Mouse (Mus musculus) embryonic stem cell, embryonic (primary cell): Measurements from ENCODE around the gene Tmem151a.

Source experiments
- CTCF ChIA-PET, 4 experiments: fragments of 300-600 bp in 2 of 4; fragments of 350-600 bp in 2 of 4; sonication (Branson Sonifier 250); formaldehyde crosslinking; loops; one replicate each; lab custom pipeline; 2022; ENCODE audit warnings: inconsistent platforms in 2 of 4; lab: Charles Lee
- POLR2A ChIA-PET, 4 experiments: fragments of 300-600 bp in 2 of 4; fragments of 350-600 bp in 2 of 4; sonication (Branson Sonifier 250); formaldehyde crosslinking; loops; one replicate each; lab custom pipeline; 2022; ENCODE audit warnings: antibody characterized with exemption in 4 of 4, inconsistent platforms in 1 of 4; lab: Charles Lee

The Tmem151a gene

GRCm38 (mm10) chr19:5106074-5106473 is 20.7 kb upstream of the Tmem151a start:
- ChIA-PET CTCF (interaction anchor here in 2 of 4 experiments (1.0 to 4.2 kb wide), 5 partner anchors 12 to 56 kb away, joined by 3 to 45 read pairs (median 5); partner anchors contain the start of genes Klc2 (in 1 of the 2), Rin1 (in 1 of the 2) and Yif1a (in 1 of the 2)), POLR2A (interaction anchor here in 3 of 4 experiments (0.6 to 5.4 kb wide), 17 partner anchors 9 to 1260 kb away, joined by 3 to 29 read pairs (median 4); partner anchors contain the start of genes Klc2 (in 2 of the 3) and Yif1a (in 2 of the 3))

GRCm38 (mm10) chr19:5098363-5099143 is 13.2 kb upstream of the Tmem151a start, which contains the start of gene Cnih2:
Gene Cnih2 (minus strand): TSS chr19:5098521.
- POLR2A ChIA-PET: interaction anchor here in 3 of 4 experiments (0.5 to 1.7 kb wide), 11 partner anchors 10 to 359 kb away, joined by 3 to 7 read pairs (median 4); partner anchors contain the start of genes Klc2 (in 1 of the 3), Tmem151a (in 1 of the 3) and Yif1a (in 1 of the 3)
- CTCF ChIA-PET: interaction anchor here in 1 of 4 experiments (1.0 to 1.3 kb wide), 3 partner anchors 18 to 44 kb away, joined by 3 to 4 read pairs (median 4); no protein-coding TSS in a partner anchor

- CTCF ChIA-PET: interaction anchor here in 2 of 4 experiments (0.6 to 1.5 kb wide), 3 partner anchors 9 to 20 kb away, joined by 3 to 5 read pairs (median 3); partner anchors contain the start of gene Yif1a (in 1 of the 2)
- POLR2A ChIA-PET: interaction anchor here in 3 of 4 experiments (0.6 to 2.0 kb wide), 12 partner anchors 9 to 587 kb away, joined by 3 to 7 read pairs (median 4); partner anchors contain the start of genes Yif1a (in 2 of the 3) and Rab1b (in 1 of the 3)
Observed at GRCm38 (mm10) chr19:5097521-5098362, 12.4 kb upstream of the Tmem151a start.

- CTCF ChIA-PET: interaction anchor here in 2 of 4 experiments (0.5 to 1.6 kb wide), 9 partner anchors 8 to 536 kb away, joined by 3 to 6 read pairs (median 4); partner anchors contain the start of genes Klc2 (in 1 of the 2) and Yif1a (in 1 of the 2)
- POLR2A ChIA-PET: interaction anchor here (0.6 to 4.6 kb wide), 21 partner anchors 8 to 399 kb away, joined by 3 to 29 read pairs (median 4); partner anchors contain the start of genes Klc2 (in 2 of the 4), Rab1b (in 2 of the 4) and Yif1a (in 1 of the 4)
Observed at GRCm38 (mm10) chr19:5095887-5096474, 10.7 kb upstream of the Tmem151a start.

DNA sequence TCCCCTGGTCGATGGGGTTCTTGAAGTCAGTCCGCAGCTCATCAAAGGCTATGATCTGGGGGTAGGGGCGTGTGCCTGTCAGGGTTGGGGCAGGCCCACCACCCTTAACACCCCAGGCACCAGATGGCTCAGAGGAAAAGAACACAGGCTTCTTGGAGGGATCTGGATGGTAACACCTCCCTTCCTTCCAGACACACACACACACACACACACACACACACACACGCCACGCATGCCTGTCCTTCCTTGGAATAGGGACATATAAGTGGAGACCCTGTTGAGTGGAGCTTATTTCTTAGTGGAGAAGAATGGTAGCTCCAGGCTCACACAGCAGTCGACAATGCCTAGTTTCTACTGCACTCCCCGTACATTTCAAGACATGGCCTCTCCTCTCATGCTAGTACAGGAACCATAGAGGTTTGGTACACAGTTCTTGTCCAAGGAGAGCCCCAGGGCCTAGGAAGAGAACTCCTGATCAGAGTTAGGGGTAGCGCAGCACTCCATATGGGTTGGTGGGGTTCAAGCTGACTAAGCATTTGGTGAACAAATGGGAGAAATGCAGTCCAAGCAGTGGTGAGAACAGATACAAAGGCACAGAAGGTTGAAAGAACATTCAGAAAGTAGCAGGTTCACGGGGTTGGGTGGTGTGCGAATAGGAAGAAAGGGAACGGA is 9.6 kb upstream of the Tmem151a start:
- POLR2A ChIA-PET: interaction anchor here (0.5 to 4.6 kb wide), 19 partner anchors 8 to 675 kb away, joined by 3 to 29 read pairs (median 3); partner anchors contain the start of genes Rab1b (in 2 of the 4) and Klc2 (in 1 of the 4)
- CTCF ChIA-PET: interaction anchor here (0.5 to 1.6 kb wide), 13 partner anchors 13 to 537 kb away, joined by 3 to 6 read pairs (median 3); partner anchors contain the start of gene Klc2 (in 1 of the 4)

DNA sequence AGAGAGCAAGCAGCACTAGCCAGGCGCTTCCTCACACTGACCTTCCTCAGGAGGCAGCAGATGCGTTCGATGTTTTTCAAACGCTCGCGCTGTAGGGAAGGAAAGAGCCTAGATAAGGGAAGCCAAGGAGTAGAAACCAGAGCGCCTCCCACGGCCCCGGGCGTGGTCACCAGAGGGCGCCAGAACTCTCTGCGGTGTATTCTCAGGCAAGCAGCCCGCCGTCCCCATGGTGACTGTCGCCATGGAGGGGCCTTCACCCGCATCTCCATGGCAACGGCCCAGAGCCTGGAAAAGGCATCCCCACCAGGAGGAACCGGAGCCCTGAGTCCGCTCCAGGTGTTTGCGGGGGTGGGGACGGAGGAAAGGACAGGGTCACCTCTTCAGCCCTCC is 8.9 kb upstream of the Tmem151a start:
- POLR2A ChIA-PET: interaction anchor here in 3 of 4 experiments (0.8 to 4.6 kb wide), 10 partner anchors 9 to 676 kb away, joined by 3 to 29 read pairs (median 3); partner anchors contain the start of genes Rab1b (in 2 of the 3) and Klc2 (in 1 of the 3)
- CTCF ChIA-PET: interaction anchor here in 3 of 4 experiments (1.0 to 1.5 kb wide), 5 partner anchors 41 to 57 kb away, joined by 3 to 4 read pairs (median 3); no protein-coding TSS in a partner anchor

DNA sequence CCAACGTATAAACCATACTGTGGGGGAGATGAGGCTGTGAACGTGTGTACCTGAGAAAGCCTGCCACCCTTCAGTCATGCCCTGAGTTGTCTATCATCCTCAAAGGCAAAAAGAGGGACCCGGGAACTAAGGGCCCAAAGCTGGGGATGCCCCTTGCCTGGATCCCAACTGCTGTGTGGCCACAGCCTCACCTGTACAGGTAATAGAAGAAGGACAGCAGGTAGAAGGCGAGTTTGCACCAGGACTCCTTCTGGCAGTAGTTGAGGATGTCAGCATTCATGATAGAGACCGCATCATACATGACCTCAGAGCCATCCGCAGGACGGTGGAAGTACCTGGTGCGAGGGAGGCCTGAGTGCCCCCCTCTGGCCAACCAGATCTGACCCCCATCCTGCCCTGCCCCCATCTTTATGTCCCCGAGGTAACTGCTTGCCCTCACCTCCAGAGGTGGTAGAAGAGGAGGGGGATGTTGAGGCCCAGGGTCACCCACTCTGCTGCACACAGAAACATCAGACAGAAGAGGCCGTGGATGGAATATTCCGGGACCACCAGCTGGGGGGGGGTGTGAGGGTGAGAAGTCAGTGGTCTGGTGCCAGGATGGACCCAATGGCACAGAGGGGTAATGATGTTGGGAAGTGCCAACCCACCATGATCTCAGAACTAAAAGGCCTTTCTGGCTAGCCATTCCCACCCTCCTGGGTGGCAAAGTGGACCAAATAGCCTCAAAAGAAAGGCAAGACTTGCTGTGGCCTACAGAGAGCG is 8.3 kb upstream of the Tmem151a start:
- POLR2A ChIA-PET: interaction anchor here in 2 of 4 experiments (0.6 to 4.6 kb wide), 5 partner anchors 12 to 43 kb away, joined by 3 to 29 read pairs (median 5); partner anchors contain the start of genes Rab1b (in 1 of the 2) and Rin1 (in 1 of the 2)

DNA sequence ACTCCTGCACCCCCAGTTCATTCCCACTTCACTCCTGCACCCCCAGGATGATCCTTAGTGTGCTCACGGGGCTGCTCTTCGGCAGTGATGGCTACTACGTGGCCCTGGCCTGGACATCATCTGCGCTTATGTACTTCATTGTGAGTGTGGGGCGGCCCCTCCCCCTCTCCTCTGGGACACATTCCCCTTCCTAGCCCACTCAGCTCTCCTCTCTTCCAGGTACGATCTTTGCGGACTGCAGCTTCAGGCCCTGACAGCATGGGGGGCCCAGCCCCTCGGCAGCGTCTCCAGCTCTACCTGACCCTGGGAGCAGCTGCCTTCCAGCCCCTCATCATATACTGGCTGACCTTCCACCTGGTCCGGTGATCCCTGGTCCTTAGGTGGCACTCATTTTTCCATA is 6.8 kb upstream of the Tmem151a start:
- ChIA-PET POLR2A (interaction anchor here in 2 of 4 experiments (1.1 to 4.6 kb wide), 5 partner anchors 9 to 42 kb away, joined by 3 to 29 read pairs (median 5); partner anchors contain the start of genes Rab1b (in 1 of the 2) and Rin1 (in 1 of the 2)), CTCF (interaction anchor here in 2 of 4 experiments (0.9 to 1.5 kb wide), 2 partner anchors 17 to 20 kb away, joined by 3 to 6 read pairs; no protein-coding TSS in a partner anchor)

More for the DNA sequence above, 8.3 kb upstream of the Tmem151a start:
- CTCF ChIA-PET: interaction anchor here in 1 of 4 experiments (1.2 to 1.3 kb wide), 2 partner anchors 24 to 40 kb away, joined by 3 to 4 read pairs; partner anchors contain the start of gene Klc2

DNA sequence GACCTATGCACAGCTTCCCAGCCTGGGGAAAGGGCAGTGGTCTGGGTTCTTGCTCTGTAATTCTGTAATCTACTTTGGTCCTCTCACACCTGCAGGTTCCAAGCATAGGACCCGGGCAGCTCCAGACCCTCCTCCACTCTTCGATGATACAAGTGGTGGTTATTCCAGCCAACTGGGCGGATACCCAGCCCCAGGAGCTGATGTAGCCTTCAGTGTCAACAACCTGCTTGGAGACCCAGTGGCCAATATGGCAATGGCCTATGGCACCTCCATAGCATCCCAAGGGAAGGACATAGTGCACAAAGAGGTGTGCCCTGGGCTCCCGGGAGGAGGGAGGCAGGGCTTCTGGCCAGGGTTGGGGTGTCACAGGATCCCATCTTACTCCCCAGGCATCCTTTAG is 4.0 kb upstream of the Tmem151a start:
- POLR2A ChIA-PET: interaction anchor here in 3 of 4 experiments (0.7 to 3.8 kb wide), 11 partner anchors 8 to 400 kb away, joined by 3 to 19 read pairs (median 5); partner anchors contain the start of genes AI837181 (in 1 of the 3), Cfl1 (in 1 of the 3), Drap1 (in 1 of the 3) and Rab1b (in 1 of the 3)
- CTCF ChIA-PET: interaction anchor here in 3 of 4 experiments (0.6 to 2.4 kb wide), 5 partner anchors 20 to 194 kb away, joined by 3 to 17 read pairs (median 4); no protein-coding TSS in a partner anchor

DNA sequence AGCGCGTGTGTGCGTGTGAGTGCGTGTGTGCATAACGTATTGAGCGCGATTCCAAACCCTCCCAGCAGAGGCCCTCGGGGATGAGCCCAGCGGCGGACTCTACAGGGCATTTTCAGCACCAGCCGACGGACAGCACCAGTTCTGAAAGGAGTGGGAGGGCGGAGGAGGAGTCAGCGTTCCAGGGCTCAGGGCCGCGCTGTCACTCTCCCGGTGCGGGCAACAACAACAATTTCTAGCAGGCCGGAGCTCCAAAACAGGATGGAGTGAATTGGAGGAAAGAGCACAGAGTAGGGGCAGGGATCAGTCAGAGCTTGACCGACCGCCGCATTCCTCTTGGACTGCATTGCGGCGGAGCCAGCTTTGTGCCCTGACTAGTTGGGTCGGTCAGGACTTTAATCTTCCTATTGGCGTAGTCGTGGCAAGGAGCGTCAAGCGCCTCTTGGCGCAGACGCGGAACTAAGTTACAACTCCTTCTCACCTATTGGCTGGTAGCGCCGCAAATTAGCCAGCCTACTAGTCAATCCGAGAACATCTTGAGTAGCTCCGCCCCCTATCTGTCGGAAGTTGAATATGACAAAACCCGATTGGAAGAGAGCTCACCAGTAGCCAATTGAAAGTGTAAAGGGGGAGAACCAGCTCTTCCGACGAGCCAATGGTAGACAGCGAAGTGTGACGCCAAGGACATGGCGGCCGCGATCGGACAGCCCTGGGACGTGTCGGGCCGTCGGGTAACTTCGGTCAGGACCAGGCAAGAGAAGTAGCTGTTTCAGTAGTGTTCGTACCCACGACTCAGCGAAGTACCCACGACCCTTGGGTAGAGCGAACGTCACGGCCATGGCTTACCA is 2.8 kb upstream of the Tmem151a start, which contains the start of gene Yif1a:
Gene Yif1a (plus strand): TSS at position 655 of the 845 bp plus-strand sequence.
- POLR2A ChIA-PET: interaction anchor here (0.6 to 3.8 kb wide), 81 partner anchors 9 to 1073 kb away, joined by 3 to 27 read pairs (median 5); partner anchors contain the start of genes Rab1b (in 3 of the 4), Rin1 (in 3 of the 4), Cd248 (in 2 of the 4) and Cfl1 (in 2 of the 4)

DNA sequence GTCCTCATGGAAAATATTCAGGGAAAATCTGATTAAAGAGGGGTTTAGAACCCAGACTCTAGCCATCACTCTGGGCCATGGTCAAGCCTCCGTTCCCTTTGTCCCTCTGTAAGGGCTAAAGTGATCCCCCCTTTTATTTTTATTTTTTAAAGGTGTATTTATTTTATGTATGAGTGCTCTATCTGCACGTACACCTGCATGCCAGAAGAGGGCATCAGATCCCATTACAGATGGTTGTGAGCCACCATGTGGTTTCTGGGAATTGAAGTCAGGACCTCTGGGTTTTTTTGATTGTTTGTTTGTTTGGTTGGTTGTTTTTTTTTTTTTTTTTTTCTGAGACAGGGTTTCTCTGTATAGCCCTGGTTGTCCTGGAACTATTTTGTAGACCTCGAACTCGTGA is 1.2 kb upstream of the Tmem151a start:
- ChIA-PET POLR2A (interaction anchor here in 2 of 4 experiments (0.6 to 3.8 kb wide), 8 partner anchors 12 to 853 kb away, joined by 3 to 19 read pairs (median 4); partner anchors contain the start of genes AI837181 (in 1 of the 2), Cnih2 (in 1 of the 2), Drap1 (in 1 of the 2) and Rab1b (in 1 of the 2)), CTCF (interaction anchor here (0.5 to 1.3 kb wide), 6 partner anchors 11 to 97 kb away, joined by 3 to 5 read pairs (median 3); partner anchors contain the start of gene Rin1 (in 1 of the 4))

More for the DNA sequence above, 2.8 kb upstream of the Tmem151a start, which contains the start of gene Yif1a:
- CTCF ChIA-PET: interaction anchor here (0.6 to 2.4 kb wide), 51 partner anchors 8 to 919 kb away, joined by 3 to 27 read pairs (median 4); partner anchors contain the start of genes Rin1 (in 2 of the 4), Brms1 (in 1 of the 4), Klc2 (in 1 of the 4) and Rab1b (in 1 of the 4)

DNA sequence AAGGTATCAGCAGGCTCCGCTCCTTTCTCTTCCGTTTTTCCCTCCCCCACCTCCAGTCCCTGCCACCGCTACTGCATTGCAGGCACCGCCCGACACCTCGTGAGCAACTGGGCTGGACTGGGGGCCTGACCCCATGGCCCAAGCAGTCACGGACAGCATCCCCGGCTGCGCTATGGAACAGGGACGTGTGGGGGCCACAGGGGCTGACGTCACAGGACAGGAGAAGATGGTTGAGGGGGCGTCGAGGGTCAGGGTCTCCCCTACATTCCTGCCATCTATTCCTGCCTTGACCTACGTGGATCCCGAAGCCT is 542 bp downstream of the Tmem151a start:
- CTCF ChIA-PET: interaction anchor here in 1 of 4 experiments (1.0 kb wide), 1 partner anchor 34 kb away, joined by 5 read pairs; no protein-coding TSS in a partner anchor
- POLR2A ChIA-PET: interaction anchor here in 2 of 4 experiments (0.5 to 0.7 kb wide), 2 partner anchors 12 to 700 kb away, joined by 3 read pairs; no protein-coding TSS in a partner anchor
